Mouse (Mus musculus): ENCODE data around the gene Abca6.

Gene Abca6

GRCm38 (mm10) chr11:110251534-110251933 is at the start of gene Abca6:
Gene Abca6 (minus strand): TSS chr11:110251776.
- no peak for DNase-seq

GRCm38 (mm10) chr11:110297917-110298533 is 46.4 kb upstream of the Abca6 start:
- DNase-seq, result no peak

DNA sequence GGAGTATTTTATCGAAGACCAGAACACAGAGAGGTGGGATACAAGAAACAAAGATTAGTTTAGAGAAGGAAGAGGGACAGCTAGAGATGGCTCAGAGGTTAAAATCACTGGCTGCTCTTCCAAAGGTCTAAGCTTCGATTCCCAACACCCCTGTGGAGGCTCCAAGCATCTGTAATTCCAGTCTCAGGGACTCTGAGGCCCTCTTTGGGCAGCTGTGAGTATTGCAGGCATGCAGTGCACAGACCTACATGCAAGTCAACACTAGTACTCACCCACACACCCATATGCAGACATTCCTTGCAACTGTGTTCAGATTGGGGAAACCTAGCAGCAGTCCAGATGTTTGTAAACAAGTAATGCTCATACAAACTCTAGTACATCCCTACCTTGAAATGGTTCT is 39.0 kb upstream of the Abca6 start:
- DNase-seq, result no peak

GRCm38 (mm10) chr11:110288423-110288822 is 36.8 kb upstream of the Abca6 start:
- DNase-seq, result no peak

GRCm38 (mm10) chr11:110287694-110288093 is 36.1 kb upstream of the Abca6 start:
- DNase-seq, result peak; percentile 52

DNA sequence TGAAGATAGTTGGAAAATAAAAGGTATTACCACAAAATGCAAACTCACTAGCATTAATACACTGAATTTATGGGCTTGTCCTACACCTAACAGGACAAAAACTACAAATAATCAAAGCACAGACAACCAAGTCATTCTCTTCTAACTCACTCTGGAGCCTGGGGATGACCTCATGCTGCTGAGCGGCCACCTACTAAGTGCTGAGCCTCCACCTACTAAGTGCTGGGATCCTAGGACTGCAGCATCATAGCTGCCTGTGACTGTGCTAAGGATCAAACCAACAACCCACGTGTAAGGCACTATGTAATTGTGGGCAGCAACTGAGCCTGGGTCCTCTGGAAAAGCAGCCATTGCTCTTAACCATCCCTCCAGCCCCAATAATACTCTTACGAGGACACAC is 34.8 kb upstream of the Abca6 start:
- DNase-seq, result no peak

DNA sequence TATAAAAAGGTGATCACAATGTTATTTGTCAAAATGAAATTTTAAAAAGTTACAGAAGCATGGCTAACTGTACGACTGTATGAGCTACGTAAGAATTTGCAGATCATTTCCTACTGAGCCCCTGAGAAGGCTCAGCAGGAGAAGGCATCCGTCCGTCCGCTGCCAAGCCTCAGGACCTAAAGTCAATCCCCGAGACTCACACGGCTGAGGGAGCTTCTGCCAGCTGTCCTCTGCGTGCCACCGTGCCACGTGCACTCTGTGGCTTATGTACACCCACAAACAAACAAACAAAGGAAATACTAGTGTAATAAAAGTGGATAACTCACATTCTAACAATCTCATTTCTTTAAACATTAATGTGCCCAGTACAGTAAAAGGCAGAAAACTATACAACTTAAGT is 33.3 kb upstream of the Abca6 start:
- no peak for DNase-seq

DNA sequence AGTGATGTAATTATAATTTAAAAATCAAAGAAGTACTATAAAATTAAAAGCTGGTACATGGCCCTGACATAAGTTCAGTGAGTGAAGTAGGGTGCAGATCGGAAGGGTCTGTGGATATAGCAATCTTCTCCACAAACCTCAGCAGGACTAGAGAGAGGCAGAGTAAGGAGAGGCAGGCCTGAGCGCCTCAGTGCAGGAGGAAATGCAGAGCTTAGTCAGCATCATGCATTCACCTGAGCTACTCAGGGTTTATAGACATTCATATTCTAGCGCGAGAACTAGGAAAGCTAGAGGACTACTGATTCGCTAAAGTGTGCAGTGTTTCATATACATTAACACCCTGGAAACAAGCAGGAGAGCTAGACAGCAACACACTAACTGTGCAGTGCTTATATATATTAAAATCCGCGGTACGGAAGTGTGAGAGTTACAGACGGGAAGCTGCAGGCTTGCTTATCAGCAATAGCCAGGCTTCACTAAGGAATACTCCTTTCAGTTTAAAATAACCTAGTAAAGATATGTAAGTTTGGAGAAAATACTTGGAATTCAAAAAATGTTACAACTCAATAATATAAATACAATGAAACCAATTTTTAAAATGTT is 32.7 kb upstream of the Abca6 start:
- no peak for DNase-seq

GRCm38 (mm10) chr11:110274794-110275193 is 23.2 kb upstream of the Abca6 start:
- DNase-seq, result no peak

DNA sequence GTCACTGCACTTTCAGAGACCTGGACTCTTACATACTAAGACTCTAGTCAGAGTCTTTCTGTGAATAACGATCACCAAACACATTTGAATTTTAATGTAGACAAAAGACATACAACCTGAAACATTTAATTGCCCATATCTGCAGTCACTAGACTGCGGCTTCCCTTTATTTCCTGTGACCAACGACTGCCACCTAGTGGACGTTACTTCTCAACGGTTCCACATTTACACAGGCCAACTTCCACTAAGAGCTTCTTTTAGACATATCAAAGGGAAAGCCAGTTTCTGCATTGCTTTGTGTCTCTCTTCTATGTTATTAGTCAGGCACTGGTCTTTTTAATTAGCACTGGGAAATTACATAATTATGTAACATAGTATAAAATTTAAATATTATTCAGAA is 20.2 kb upstream of the Abca6 start:
- DNase-seq, result peak; percentile 26

DNA sequence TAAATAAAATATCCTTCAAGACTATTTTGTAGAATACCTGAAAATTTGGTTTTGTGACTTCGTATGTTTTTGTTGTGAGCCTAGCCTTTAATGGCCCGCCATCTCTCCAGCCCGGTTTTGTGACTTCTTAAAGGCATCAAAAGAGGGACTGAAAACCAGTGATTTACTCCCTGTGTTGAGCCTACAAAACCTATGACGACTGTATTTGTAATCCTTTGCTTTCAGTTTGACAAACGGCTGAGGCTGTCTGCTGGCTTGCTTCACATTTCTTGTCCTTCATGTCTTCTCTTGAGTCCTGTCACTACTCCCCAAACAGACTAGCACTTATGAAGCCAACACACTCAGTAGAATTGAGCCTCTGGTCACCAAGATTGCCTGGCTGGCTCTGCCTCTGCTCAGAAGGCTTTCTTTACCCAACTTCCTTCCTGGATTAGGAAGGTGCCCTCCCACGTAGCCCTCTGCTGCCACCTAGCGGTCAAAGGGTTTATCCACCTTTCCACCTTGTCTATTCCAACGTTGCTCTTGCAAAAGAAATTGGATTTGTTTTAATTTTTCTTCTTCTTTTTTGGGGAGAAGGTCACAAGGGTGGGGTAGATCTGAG is 16.8 kb upstream of the Abca6 start:
- peak; percentile 67 for DNase-seq

DNA sequence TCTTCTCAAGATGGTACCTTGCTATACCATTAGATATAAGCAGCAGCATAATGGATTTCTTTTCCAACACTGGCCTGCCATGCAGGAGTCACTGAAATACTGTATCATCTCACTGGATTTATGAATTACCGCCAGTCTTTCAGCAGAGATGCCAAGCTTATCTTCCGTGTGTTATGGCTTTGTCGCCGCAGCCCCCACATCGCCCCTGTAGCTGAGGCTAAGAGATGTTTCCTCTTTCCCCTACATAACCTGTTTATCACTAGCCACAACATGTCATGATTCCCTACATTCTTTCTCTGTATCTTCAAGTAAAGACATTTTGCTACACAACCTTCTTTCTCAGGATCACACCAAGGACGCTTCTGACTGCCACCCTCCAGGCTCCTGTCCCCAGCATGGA is 15.7 kb upstream of the Abca6 start:
- no peak for DNase-seq

DNA sequence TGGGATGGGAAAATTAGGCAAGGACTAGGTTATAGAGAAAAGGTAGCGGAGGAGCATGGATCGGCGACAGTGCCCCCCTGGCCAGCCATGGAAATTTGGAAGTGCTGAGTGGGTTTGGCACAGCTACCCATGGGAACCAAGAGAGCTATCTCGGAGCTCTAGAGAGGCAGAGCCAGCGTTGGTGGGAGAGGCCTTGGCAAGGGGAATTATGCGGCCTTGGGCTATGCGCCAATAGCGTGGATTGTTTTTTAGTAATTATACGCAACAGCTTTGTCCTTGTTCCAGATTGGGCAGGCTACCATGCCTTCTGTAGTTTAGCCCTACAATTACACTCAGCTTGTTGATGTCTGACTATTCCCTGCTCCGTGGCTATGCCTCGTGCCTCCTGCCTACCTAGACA is 15.2 kb upstream of the Abca6 start:
- no peak for DNase-seq

GRCm38 (mm10) chr11:110261867-110262266 is 10.3 kb upstream of the Abca6 start:
- DNase-seq, result no peak

DNA sequence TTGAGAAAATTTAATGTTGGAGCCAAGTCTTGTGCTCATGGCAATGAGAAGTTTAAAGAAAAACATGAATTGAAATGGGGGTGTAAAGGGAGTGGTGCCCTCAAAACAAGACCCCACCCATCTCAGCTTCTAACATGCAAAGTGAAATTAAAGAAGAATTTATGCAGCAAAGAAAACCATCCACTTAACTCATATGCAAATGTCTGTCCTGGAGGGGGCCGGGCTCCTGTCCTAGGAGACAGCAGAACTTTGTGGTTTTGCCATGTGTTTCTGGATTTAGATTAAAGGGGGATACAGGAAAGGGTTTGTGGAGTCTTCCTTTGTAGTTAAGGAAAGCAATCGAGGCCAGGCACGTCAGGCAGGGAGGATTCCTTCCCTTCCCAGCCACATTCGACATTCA is 6.3 kb upstream of the Abca6 start:
- DNase-seq, result no peak

DNA sequence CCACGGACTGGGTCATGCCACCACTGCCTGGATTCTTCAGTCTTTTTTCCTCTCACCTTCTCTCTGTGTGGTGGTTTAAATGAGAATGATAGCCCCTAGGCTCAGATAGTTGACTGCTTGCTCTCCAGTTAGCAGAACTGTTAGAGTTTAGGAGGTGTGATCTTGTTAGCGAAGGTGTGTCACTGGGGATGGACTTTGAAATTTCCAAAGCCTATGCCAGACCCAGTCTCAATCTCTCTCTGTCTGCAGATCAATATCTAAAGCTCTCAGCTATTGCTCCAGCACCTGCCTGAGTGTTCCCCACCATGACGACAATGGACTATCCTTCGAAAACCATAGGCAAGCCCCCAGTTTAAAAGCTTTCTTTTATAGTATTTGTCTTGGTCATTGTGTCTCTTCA is 5.5 kb upstream of the Abca6 start:
- no peak for DNase-seq

DNA sequence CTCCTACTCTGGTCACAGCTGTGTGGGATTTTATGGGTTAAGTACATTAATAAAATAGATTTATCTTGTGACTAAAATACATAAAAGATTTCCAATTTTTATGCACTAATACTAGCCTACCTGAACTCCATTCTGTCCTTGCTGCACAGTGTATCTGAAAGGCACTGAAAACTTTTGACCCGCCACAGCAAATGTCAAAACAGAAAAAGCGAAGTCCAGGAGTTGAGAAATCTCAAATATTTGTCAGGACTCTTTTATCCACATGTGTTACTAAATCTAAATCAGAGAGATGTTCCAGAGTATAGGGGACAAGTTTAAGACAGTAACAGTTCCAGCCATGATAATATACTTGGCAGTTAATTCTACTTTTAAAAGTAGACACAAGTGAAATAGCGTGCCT is 680 bp upstream of the Abca6 start:
- no peak for DNase-seq

DNA sequence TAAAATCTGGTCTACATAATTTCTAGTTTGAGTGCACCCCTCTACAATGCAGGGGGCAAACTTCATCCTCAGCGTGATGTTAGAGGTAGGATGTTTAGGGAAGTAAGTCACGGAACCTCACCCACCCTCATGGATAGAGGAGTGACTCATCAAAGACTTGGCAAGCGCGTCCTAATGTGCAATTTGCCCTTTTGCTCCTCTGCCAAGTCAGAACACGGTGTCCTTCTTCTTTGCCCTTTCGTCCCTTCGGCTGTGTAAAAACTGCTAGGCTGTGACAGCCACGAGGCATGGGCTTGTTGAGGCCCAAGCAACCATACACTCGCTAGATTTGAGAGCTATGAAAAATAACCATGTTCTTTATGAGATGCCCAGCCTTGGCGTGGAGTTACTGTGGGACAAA is 6.8 kb downstream of the Abca6 start:
- DNase-seq, result no peak

DNA sequence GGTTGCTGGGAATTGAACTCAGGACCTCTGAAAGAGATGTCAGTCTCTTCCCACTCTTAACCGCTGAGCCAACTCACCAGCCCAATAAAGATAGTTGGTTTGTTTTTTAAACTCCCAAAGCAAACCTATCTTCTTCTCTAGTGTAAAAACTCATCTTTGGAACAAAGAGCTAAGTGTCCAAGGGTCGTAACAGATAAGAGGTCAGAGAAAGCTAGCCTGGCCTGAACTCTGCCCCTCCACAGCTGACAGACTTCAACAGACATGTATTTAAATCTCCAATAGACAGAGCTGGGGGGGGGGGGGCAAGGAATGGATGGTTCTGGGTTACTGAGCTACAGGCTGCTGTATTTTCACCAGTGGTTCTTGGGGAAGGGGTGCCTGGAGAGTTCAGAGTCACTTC is 14.1 kb downstream of the Abca6 start:
- DNase-seq, result no peak

- no peak for DNase-seq
These were observed 18.6 kb downstream of the Abca6 start for GRCm38 (mm10) chr11:110232975-110233374.

GRCm38 (mm10) chr11:110217118-110217517 is 34.5 kb downstream of the Abca6 start:
- DNase-seq, result no peak

GRCm38 (mm10) chr11:110203930-110204329 is 47.6 kb downstream of the Abca6 start:
- DNase-seq, result no peak

DNA sequence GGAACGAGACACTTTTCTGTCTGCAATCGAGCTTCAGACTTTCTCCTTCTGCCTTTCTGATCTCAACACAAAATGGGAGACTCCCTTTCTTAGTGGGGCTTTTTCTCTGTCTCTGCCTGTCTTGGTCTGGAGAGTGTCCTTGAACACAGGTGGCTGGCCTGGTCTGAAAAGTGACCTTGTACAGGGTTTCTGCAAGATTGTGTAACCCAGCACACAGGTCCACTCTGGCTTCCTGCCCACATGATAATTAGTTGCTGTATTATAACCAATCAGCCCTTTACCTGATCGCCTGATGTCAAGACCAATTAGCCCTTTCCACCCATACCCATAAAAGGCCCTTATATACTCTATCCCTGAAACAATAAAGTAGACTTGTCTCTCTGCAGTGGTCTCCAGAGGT is 52.7 kb downstream of the Abca6 start:
- DNase-seq, result no peak

DNA sequence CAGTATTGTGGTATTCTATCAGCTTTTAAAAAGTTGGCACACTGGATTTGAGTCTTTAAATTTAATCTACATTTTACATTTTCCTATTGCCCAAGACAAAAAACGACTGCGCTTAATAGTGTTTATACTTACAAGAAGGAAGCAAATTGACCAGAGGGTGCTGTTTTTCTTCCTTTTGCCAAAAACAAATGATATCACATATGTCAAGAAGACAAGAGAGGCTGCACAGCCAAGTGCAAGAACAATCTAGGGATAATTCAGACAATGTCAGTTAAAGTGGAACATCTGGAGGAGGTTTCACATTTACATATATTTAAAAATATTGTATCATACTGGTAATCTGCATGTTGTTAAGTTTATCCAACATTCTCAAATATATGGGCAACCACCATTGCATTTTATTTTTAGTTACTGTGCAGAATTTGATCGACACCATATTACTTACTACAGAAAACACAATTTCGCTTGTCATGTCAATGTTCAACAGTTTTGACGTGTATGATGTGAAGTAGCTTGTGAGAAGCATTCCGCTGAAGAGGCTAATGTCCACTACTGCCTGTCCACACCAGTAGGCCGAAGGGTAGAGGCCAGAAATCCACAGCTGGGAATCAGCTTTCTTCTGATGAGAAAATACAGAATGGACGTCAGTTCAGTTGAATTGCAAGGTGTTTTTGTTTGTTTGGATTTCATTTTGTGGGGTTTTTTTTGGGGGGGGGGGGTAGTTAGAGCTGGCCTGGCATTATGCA is 54.8 kb downstream of the Abca6 start:
- DNase-seq, result no peak

Data from cerebellum, adult 11 months (tissue).